Mouse (Mus musculus) intestine, embryonic 15.5 days (tissue): ENCODE data around the gene Upk1b. TPM values are rescaled to one million over a fixed set of nuclear protein-coding genes. Genes with fewer than 3 reads are reported as not detected.

ENCODE experiments used
- ATAC-seq: fragments of 200-750 bp; cut with Nextera tagmentation; 2 replicates; pipeline ENCODE4 v1.8.0; 2017; ENCODE audit warnings: moderate TSS enrichment, moderate library complexity
- H3K27ac ChIP-seq: fragments of 300-500 bp; sonication (generic); 2 replicates; pipeline ENCODE4 v1.5.1; 2015; ENCODE audit warnings: mild to moderate bottlenecking, inconsistent platforms
- H3K27me3 ChIP-seq: fragments of 300-500 bp; sonication (generic); replicated peaks from 2 replicates; pipeline ENCODE4 v1.6.1; 2015; ENCODE audit warnings: inconsistent platforms
- H3K36me3 ChIP-seq: fragments of 300-500 bp; sonication (generic); 2 replicates; pipeline ENCODE4 v1.6.1; 2015; ENCODE audit warnings: inconsistent platforms
- H3K4me1 ChIP-seq: fragments of 300-500 bp; sonication (generic); replicated peaks from 2 replicates; pipeline ENCODE4 v1.6.1; 2015; ENCODE audit warnings: inconsistent platforms
- H3K4me2 ChIP-seq: fragments of 300-500 bp; sonication (generic); replicated peaks from 2 replicates; pipeline ENCODE4 v1.6.1; 2015; ENCODE audit warnings: mild to moderate bottlenecking, inconsistent platforms
- H3K4me3 ChIP-seq: fragments of 300-500 bp; sonication (generic); replicated peaks from 2 replicates; pipeline ENCODE4 v1.5.1; 2015; ENCODE audit warnings: inconsistent platforms
- H3K9ac ChIP-seq: fragments of 300-500 bp; sonication (generic); 2 replicates; pipeline ENCODE4 v1.6.1; 2015; ENCODE audit warnings: inconsistent platforms
- H3K9me3 ChIP-seq: fragments of 300-500 bp; sonication (generic); 2 replicates; pipeline ENCODE4 v1.6.1; 2016; ENCODE audit warnings: inconsistent platforms
- WGBS: fragments of 180-500 bp; shearing (Covaris S2); methylation state at CpG from one replicate; pipeline ENCODE4 v1.1.7; 2015; 5-methylcytosine and 5-hydroxymethylcytosine counted together
- polyA plus RNA-seq: library from polyadenylated mRNA; unstranded; fragments of >200 nt; fragmentation: Nextera tagmentation; extraction: Ambion mirVana; gene quantifications from 2 replicates; pipeline ENCODE4 v1.2.1, GENCODE M21; 2015

The Upk1b gene
- polyA plus RNA-seq, 1 experiment from 2014 or later = 16.8 TPM

DNA sequence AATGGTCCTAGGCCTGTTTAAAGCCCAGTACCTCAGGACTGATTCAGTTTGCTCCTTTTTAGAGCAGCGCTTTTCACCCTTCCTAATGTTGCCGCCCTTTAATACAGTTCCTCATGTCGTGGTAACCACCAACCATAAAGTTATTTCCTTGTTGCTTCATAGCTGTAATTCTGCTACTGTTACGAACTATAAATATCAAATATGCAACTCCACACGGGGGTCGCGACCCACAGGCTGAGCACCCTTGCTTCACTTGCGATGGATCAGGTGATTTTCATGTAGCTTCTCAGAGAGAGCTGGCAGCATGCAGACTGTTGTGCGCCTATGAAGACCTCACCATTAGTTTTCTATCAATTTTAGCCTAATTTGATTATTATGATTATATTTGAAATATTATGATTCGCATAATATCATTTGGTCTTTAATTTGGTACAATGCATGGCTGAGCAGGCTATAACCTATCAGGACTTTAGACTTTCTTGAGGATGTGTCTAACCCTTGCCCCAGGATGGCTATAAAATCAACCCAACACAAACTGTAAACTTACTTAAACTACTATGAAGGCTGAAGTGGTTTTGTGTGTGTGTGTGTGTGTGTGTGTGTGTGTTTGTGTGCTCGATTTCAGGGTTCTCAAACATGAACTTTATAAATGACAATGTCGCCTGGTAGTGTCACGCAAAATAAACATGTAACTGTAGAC, 58.8 kb downstream of the Upk1b start:
- Histone ChIP-seq H3K9ac (no peak overlapping the region), H3K4me3 (peak overlapping the region; percentile 86), H3K9me3 (no peaks in the 10 kb centered on the region), H3K4me1 (peaks cover 3% of the 10 kb centered on the region; the same call in 1 of the 2 replicates), H3K36me3 (no peaks in the 10 kb centered on the region), H3K27ac (no peak overlapping the region), H3K4me2 (peak overlapping the region; percentile 88), H3K27me3 (no peaks in the 10 kb centered on the region)
- ATAC-seq = peak; percentile 44; the same call in 1 of the 2 replicates
- WGBS = 74% methylated on average over 13 of the region's 13 CpGs

DNA sequence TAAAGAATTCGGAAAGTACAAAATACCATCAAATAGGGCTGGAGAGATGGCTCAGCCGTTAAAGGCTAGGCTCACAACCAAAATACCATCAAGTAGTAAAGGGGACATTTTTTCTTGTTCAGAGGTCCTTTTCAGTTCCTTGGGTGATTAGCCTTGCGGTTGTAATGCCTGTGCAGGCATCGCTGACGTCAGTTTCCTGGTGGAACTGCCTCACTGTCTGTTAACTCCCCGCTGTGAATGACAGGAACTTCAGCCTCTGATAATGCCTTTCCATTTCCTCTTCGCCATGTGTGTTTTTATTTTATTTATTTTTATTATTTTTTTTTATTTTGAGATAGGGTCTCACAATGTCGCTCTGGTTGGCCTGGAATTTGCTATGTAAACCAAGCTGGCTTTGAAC, 69.2 kb downstream of the Upk1b start:
- H3K9me3 ChIP-seq = no peaks in the 10 kb centered on the region
- no peak overlapping the region for H3K9ac ChIP-seq
- H3K4me1 ChIP-seq = no peaks in the 10 kb centered on the region
- no peaks in the 10 kb centered on the region for H3K36me3 ChIP-seq
- H3K4me3 ChIP-seq = no peak overlapping the region
- 49% methylated on average over 8 of the region's 8 CpGs for WGBS
- no peak overlapping the region for H3K27ac ChIP-seq
- ATAC-seq = no peak
- H3K27me3 ChIP-seq = no peaks in the 10 kb centered on the region
- no peak overlapping the region for H3K4me2 ChIP-seq

DNA sequence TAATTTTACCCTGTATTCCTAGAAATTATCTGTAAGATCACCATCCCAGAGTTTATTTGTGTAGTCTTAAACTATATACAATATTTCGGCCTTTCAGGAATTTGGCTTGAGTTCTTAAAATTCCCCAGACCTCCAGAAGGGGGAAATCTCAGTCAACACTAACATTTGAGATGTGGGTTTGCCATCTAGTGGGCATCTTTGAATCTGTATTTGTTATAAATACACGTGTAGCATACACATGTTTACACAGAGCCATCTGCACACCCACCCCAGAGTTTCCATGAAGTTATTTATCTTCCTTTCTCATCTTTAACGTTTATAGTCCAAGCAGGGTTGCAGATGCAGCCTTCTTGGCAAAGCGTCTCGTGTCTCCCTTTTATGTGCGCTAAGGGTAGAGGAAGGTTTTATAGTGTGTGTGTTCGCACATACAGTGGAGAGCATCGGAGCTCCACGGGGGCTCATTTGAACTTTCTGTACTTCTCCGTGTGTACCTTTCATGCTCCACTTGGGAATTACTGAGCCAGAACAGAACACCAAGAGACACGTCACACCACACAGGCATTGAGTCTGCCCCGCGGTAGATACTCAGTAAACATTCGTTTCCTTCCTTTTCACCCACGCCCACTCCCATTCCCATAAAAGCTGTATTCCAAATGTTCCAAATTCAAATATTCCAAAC, 70.4 kb downstream of the Upk1b start:
- Histone ChIP-seq H3K4me1 (no peaks in the 10 kb centered on the region), H3K4me2 (peak overlapping the region; percentile 42), H3K4me3 (0 out of 2 replicates have a peak overlapping the region, but pooled peaks have one; percentile 0), H3K9me3 (no peaks in the 10 kb centered on the region), H3K27ac (no peak overlapping the region), H3K9ac (no peak overlapping the region), H3K36me3 (no peaks in the 10 kb centered on the region), H3K27me3 (no peaks in the 10 kb centered on the region)
- ATAC-seq = peak; percentile 65
- 34% methylated on average over 15 of the region's 15 CpGs for WGBS

DNA sequence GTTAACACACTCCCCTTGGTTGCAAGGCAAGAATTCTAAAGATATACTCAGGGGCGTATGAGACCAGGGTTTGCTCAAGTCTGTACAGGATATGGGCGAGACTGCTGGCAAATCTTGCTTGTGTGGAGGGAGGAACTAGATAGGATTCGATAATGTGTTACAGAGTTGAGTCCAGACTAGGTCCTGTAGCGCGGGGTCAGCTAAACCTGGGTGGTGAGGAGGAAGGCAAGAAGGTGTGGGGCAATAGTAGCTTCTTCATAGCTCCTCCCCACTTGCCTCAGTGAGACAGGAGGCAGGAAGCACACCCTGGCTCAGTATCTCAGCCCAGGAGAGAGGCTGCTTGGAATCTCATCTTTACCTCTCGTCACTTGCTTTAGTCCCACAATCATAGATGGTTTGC, 71.0 kb downstream of the Upk1b start:
- peak; percentile 21; the same call in 1 of the 2 replicates for ATAC-seq
- 76% methylated on average over 6 of the region's 6 CpGs for WGBS
- Histone ChIP-seq H3K9ac (no peak overlapping the region), H3K4me3 (no peak overlapping the region), H3K4me1 (no peaks in the 10 kb centered on the region), H3K27ac (no peak overlapping the region), H3K27me3 (no peaks in the 10 kb centered on the region), H3K36me3 (no peaks in the 10 kb centered on the region), H3K9me3 (no peaks in the 10 kb centered on the region), H3K4me2 (no peak overlapping the region)

DNA sequence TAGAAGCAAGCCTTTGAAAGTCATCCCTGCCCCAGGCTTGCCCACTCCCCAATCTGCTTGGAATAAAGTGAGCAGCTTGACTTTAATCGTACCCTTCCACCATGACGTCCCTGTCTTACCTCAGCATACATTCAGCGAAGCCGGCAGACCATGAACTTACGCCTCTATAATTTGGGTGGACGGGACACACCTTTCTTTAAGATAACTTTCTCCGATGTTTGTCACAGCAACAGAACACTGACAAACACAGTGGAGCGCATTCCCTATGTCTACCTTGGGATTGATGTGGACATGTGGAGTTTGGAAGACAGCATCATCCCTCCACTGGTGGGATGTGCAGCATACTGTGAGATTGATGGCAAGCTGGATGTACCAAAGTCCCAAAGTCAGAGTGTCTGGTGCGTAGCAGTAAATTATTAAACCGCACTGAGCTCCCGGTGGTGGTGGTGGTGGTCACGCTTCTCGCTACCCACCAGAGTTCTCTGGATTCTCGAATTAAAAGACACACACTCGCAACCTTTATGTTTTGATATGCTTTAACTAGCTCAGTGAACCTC, 71.5 kb downstream of the Upk1b start:
- no peak overlapping the region for H3K4me3 ChIP-seq
- H3K27ac ChIP-seq = no peak overlapping the region
- no peak for ATAC-seq
- no peaks in the 10 kb centered on the region for H3K4me1 ChIP-seq
- 94% methylated on average over 15 of the region's 15 CpGs for WGBS
- H3K9ac ChIP-seq = no peak overlapping the region
- no peaks in the 10 kb centered on the region for H3K9me3 ChIP-seq
- H3K4me2 ChIP-seq = no peak overlapping the region
- H3K36me3 ChIP-seq = no peaks in the 10 kb centered on the region
- H3K27me3 ChIP-seq = no peaks in the 10 kb centered on the region

DNA sequence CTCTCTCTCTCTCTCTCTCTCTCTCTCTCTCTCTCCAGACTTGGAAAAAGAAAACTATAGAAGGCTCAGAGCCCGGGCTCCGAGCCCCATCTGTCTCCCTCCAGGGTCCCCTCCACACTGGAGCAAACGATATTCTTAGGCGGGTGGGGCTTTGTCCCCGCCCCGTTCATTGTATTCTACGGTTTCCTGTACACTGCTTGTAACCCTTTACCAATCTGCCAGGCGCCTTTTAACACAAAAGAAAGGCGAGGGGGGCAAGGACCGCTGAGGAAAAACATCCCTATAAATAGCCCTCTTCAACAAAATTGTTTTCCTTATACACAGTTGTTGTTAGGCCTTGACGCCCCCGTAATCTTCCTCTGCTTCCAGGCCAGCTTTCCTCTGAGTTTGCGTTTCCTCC, 75.2 kb downstream of the Upk1b start:
- Histone ChIP-seq H3K4me1 (no peaks in the 10 kb centered on the region), H3K27ac (no peak overlapping the region), H3K27me3 (no peaks in the 10 kb centered on the region), H3K4me3 (no peak overlapping the region), H3K4me2 (no peak overlapping the region), H3K9ac (no peak overlapping the region), H3K36me3 (no peaks in the 10 kb centered on the region), H3K9me3 (no peaks in the 10 kb centered on the region)
- ATAC-seq = no peak
- WGBS = 66% methylated on average over 13 of the region's 13 CpGs

DNA sequence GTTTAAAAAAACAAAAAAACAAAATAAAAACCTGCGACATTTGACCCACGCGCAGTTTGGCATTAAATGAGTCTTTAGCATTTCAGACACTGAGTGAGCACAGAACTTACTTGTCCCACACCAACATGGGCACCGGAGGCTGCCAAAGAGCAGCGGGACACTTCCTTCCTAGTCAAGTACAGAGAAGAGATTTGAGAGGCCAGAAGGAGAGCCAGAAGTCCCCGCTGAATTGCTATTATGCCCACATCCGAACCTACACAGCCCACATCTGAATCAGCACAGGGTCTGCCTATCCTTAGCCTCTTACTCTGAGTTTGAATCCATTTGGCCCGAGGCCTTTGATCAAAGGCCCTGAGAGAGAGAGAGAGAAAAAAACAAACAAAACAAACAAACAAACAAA, 75.9 kb downstream of the Upk1b start:
- H3K4me2 ChIP-seq = no peak overlapping the region
- no peaks in the 10 kb centered on the region for H3K4me1 ChIP-seq
- no peaks in the 10 kb centered on the region for H3K36me3 ChIP-seq
- H3K9ac ChIP-seq = no peak overlapping the region
- WGBS = 77% methylated on average over 8 of the region's 8 CpGs
- H3K4me3 ChIP-seq = no peak overlapping the region
- no peak for ATAC-seq
- no peaks in the 10 kb centered on the region for H3K9me3 ChIP-seq
- H3K27me3 ChIP-seq = no peaks in the 10 kb centered on the region
- no peak overlapping the region for H3K27ac ChIP-seq

Other genes starting within 250 kb of the Upk1b start
- 89.5 and 92.8 TPM in 2 replicates for gene Tmem39a, start 241.6 kb downstream of the Upk1b start, polyA plus RNA-seq
- 6.8 and 7.6 TPM in 2 replicates for gene Arhgap31, start 87.1 kb downstream of the Upk1b start, polyA plus RNA-seq
- 21.5 and 22.1 TPM in 2 replicates for gene B4galt4, start 58.1 kb downstream of the Upk1b start, polyA plus RNA-seq
- gene 4930435E12Rik, start 28.4 kb upstream of the Upk1b start, polyA plus RNA-seq = not detected in 2 replicates
- 1.7 TPM in 2 replicates for gene Igsf11, start 92.3 kb upstream of the Upk1b start, polyA plus RNA-seq